Mouse (Mus musculus): ENCODE results near the gene Krt78.

DNA sequence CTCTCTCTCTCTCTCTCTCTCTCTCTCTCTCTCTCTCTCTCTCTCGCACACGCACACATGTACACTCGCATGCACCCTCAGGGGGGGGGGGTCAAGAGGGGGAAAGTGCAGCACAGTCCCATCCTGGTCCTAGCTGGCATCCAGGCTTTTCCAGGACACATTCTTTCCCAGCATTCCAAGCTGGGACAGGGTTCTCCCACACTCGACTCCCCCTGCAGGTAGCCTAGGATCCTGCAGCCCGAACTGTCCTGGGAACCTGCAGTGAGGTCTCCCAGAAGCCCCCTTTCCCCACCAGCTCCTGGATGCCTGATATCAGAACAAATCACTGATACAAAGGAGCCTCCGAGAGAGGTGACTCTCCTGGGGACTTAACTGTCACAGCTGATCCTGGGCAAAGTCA is 16.4 kb upstream of the Krt78 start:
- TF ChIP-seq CTCF (IDR thresholded peaks at IDR 0.05; ENCODE audit: low read depth), result peak; percentile 75
- TF ChIP-seq EP300 (IDR thresholded peaks at IDR 0.05; ENCODE audit: low read depth), result no peak

Measured in heart, postnatal 0 days (tissue).